Mouse (Mus musculus) left cerebral cortex, postnatal 25 days (tissue): ENCODE measurements around the gene Trpc4ap. TPM values are rescaled to one million over a fixed set of nuclear protein-coding genes. Genes with fewer than 3 reads are reported as not detected.

Experiments
- DNase-seq, 2 experiments: peaks; one replicate each; pipeline ENCODE4 v3.0.0; 2022; ENCODE audit warnings: low spot score in 2 of 2, mixed read lengths in 1 of 2
- intact Hi-C: fragments of 180-260 bp; cut with DNase I; formaldehyde crosslinking; loops from one replicate; pipeline ENCODE4 v1.15.1; 2025
- total RNA-seq, 2 experiments: library from RNA; stranded (reverse); gene quantifications; 2 replicates each; pipeline ENCODE4 v1.2.3; 2021

Trpc4ap gene
- total RNA-seq, 2 experiments from 2014 or later, result 146 to 147 TPM

DNA sequence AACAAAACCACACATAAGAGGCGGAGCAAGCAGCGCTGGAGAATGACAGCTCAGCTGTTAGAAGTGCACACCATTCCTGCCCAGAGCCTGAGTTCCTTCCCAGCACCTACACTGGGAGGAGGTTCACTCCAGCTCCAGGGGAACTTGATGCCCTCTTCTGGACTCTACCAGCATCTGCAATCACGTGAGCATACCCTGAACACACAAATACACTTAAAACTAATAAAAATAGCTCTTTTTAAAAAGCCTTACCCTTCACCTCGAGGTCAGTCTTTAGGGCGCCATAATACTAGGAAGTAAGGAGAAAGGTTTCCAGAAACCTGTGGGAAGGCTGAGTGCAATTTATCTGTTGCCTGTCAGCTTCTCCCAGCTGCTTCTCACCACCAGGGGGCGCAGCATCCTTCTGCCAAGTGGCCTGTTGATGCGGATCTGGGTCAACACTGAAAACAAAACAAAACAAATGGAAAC, 3.9 kb upstream of the Trpc4ap start:
- intact Hi-C loops, result loop anchor here (1.0 to 5.0 kb wide), 2 partner anchors 68 to 116 kb away; no protein-coding TSS in a partner anchor
- DNase-seq, result peak; percentile 71 to 72

DNA sequence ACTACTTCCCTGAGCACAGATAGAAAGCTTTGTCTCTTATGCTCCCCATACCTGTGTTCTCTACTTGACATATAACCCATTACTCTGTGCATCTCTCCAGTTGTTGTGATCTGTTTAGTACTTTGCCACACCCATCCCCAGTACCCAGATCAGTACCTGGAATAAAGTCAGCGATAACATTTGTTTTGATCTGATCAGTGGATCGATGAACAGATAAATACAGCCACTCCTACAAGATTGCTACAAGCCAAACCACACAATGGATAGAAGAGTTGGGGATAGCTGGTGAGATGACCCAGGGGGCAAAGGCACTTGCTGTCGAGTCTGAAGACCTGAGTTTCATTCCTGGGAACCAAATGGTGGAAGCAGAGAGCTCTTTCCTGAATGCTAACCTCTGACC, 3.1 kb upstream of the Trpc4ap start:
- DNase-seq, result no peak
- intact Hi-C loops, result loop anchor here (5.0 kb wide), 1 partner anchor 117 kb away; no protein-coding TSS in a partner anchor

DNA sequence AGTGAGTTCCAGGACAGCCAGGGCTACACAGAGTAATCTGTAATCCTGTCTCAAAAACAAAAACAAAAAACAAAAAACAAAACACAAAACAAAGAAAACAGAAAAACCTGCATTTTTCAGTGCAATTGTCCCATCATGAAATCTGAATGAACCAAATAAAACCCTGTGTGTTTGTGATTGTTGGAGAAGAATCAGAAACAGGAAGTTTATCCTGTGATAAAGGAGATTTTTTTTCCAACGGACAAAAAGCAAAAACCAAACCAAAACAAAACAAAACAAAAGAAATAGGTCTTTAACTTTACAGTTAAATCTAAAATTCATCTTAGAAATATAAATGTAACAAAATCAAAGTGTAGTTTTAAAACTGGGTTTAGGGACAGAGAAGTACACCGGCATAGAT, 2.4 kb upstream of the Trpc4ap start:
- DNase-seq, result no peak
- intact Hi-C loops, result no loop called here

DNA sequence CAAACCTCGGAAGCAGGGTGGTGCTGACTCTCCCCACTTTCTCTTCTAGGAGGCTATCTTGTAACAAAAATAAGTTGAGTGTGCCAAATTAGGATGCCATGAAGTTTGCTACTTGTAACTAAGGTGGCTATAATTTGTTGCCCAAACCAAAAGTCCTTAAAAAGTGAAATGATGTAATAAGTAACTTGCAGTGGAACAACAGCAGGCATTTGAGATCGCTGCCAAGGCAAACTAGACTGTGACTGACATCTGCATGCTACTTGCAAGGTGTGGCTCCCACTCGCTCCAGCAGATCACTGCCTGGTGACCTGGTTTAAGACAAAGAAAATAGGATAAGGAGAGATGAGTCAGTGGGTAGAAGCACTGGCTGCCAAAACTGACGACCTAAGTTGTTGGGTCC, 952 bp upstream of the Trpc4ap start:
- intact Hi-C loops, result no loop called here

DNA sequence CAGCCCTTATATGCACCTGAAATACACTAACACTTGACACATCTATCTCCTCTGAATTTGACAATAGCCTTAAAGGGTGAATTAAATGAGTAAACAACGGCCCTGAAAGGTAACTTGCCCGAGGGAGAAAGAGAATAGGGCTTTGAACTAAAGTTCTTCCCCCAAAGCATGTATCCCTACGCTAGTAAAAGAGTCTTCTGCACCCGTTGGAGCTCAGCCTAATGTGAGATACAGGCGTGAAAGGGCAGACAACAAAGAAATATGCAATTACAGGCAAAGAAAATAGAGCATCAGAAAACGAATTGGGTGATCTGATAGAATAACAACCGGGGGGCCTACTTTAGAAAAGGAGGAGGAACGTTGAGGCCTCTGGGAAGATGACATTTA, 855 bp downstream of the Trpc4ap start:
- intact Hi-C loops, result no loop called here
- DNase-seq, result no peak

More for the DNA sequence above, 952 bp upstream of the Trpc4ap start:
- DNase-seq, result no peak

DNA sequence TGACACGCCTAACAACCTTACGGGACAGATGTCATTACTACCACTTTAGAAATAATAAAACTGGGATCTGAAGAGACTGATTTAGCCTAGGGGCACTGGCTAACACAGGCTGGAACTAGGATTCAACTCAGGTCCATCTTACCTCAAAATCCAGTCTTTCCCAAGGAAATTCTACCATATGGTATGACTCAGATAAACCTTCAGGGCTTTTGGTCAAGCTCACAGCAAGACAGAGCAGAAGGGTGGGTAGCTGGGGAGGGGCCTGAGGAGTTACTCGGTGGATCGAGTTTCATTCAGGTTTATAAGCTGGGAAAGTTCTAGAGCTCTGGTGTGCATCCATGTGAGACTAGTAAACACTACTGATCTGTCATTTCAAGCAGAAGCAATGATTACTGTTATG, 3.0 kb downstream of the Trpc4ap start:
- intact Hi-C loops, result no loop called here
- no peak for DNase-seq

DNA sequence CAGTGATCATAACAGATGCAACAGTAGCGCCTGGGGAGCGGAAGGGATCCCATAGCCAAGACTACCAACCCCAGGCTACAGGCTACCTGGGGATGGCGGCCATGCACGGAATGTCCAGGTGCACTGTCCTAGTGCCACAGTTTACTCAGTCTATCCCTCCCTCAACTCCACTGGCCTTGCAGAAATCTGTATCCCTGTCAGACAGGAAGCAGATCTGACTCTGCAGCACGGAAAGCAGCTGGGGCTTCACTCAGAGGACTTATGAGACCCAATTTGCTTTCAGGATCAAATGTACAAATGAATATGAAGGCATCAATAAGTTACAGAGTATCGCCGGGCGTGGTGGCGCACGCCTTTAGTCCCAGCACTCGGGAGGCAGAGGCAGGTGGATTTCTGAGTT, 4.4 kb downstream of the Trpc4ap start:
- no peak for DNase-seq
- intact Hi-C loops, result no loop called here

DNA sequence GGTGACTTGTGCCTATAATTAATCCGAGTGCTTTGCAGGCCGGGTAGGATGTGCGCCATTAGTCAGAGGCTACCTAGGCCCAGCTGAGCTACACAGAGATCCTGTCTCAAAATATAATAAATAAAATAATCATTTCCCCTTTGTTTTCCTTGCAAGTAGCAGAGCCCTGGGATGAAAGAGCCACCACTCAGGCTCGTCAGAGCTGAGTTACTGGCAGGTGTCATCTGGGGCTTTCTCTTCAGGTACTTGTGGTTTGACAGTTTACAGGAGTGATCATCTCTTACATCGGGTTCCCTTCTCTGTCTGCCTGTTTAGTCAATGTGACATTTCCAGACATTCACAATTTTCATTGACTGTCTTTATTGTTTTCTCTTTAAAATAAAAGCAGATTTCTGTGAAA, 5.6 kb downstream of the Trpc4ap start:
- DNase-seq, result no peak
- intact Hi-C loops, result no loop called here

DNA sequence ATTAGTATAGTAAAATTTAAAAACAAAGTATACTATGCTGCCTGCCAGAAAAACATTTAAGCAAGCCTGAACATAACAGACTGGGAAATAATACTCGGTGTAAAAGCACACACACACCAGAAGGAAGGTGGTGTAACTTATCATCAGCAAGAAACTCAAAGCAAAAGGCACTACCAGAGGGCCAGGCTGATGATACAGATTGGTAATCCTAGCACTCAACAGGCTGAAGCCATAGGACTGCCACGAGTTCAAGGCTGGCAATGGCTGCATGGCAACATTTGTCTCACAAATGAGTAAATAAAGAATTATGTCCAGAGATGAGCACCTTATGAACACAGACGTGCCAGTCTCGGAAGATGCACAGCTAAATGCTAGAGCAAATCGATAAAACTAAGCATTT, 8.4 kb downstream of the Trpc4ap start:
- DNase-seq, result no peak
- intact Hi-C loops, result no loop called here

DNA sequence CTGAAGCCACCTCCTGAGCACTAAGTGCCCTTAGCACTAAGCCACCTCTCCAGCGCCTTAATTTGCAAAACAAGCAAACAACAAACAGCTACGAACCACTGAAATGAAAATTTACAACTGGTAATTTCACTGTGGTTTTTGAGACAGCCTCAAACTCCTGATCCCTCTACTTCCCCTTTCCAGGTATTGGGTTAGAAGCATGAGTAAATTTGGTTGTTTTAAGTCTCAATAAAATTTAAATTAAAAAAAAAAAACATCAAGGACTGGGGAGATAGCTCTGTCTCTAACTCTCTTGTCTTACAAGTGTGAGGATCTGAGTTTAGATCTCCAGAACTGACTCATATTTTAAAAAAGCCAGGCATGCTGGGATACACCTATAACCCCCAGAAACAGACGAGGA, 9.0 kb downstream of the Trpc4ap start:
- intact Hi-C loops, result no loop called here
- no peak for DNase-seq

DNA sequence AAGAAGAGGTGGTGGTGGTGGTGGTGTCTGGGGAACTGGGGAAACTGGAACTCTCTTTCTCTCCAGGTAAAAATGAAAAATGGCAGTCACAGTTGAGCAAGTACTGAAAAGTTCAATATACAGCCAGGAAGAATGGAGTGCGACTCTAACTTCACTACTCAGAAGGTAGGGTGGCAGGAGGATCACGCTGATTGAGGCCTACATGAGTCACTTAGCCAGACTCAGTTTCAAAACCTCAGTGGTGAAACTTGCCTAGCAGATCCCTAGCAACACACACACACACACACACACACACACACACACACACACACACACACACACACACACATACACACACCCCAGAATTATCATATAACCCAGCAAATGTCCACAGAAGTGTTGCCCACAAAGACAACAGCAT, 10.3 kb downstream of the Trpc4ap start:
- intact Hi-C loops, result no loop called here
- no peak for DNase-seq

DNA sequence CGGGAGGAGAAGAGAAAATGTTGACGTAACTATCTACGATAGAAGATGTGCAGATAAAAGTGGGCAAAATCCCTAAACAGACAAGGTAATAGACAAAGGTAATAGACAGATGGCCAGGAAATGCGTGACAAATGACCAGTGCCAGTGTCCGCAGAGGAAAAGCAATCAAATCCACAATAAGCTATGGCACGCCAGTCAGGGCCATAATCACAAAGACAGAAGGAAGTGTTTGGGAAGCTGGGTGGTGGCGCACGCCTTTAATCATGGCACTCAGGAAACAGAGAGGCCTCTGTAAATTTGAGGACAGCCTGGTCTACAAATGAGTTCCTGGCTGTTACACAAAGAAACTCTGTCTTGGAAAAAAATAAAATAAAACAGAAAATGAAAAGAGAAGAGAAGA, 11.0 kb downstream of the Trpc4ap start:
- intact Hi-C loops, result no loop called here
- DNase-seq, result no peak

DNA sequence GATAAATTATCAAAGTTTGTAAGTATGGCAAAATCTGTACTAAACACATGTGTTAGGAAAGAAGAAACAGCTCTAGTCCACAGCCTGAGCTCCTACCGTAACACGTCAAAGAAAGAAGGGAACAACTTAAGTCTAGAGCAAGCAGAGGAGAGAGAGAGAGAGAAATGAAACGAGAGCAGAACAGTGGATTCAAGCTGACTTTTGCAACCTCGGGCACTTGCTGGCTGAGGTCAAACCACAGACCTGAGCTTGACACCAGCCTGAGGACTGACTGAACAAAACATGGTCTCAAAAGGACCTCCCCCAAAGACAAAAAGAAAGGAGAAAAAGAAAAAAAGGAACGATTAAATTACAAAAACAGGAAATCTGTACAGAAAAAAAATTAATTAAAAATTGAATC, 11.6 kb downstream of the Trpc4ap start:
- no peak for DNase-seq
- intact Hi-C loops, result no loop called here

DNA sequence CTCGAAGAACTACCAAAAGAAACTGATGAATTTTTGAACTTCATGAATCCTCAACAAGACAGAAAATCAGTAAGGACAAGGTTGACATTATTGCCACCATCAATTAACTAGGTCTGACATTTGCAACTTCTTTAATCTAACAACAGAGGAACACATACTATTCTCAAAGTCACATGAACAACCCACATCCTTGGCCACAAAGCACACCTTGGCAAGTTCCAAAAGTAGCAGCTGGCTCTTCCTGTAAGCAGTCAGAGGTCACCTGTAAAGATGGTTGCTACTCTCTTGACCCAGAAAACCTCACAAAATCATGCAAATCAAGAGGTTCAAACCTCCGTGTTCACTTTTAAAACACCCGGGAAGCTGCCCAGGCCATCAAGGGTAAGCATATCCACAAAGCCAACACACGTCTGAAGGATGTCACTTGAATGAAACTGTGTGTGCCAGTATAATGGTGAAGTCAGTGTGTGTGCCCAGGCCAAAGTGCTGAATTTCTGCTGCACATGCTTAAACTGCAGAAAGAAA, 12.5 kb downstream of the Trpc4ap start:
- intact Hi-C loops, result no loop called here

DNA sequence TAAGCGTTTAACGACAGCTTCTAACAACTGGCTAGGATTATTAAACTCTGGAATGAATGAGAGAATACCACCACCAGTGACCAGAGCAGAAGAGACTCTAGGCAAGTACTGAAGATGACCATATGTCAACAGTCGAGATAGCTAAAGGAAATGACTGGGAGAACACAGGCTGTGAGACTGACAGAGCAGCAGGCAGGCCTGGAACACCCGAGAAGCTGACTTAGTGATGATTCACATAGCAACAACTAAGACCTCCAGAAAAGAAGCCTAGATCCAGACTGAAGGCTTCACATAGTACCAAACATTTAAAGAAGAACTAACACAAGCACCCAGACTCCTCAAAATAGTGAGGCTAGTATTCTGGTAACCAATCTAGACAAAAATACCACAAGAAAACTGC, 17.1 kb downstream of the Trpc4ap start:
- intact Hi-C loops, result no loop called here

More for the DNA sequence above, 12.5 kb downstream of the Trpc4ap start:
- DNase-seq, result no peak

DNA sequence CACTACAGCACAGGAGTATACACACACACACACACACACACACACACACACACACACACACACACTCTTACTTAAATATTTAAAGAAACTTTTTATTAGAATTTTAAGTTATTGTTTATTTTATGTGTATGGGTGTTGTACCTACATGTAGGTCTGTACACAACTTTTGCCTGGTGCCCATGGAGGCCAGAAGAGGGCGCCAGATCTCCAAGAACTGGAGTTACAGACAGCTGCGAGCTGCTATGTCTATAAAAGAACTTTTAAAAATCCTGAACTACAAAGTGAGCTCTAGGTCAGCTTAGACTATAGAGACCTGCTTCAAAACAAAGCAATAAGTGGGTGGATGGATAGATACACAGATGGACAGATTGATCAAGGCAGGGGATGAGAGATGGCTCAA, 18.6 kb downstream of the Trpc4ap start:
- DNase-seq, result peak in 1 of 2 experiments; percentile 45
- intact Hi-C loops, result no loop called here

More for the DNA sequence above, 17.1 kb downstream of the Trpc4ap start:
- peak in 1 of 2 experiments; percentile 42 for DNase-seq

DNA sequence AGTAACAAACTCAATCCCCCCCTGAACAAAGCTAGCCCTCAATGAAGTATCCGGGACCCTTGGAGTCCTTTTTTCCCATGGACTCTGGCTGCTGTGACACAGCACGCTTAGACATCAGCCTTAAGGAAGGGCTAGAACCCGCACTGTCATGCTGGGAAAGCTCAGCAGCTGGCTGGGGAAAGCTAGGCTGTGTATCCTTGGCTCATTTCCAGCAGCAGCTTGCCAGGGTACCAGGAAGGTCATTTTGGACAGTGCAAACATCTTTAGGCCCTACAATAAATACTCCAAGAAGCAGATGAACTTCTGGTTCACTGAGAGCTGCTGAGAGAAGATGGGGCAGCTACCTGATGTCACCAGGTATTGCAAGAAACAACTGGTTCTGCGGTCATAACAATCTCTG, 20.9 kb downstream of the Trpc4ap start:
- intact Hi-C loops, result no loop called here
- DNase-seq, result no peak

DNA sequence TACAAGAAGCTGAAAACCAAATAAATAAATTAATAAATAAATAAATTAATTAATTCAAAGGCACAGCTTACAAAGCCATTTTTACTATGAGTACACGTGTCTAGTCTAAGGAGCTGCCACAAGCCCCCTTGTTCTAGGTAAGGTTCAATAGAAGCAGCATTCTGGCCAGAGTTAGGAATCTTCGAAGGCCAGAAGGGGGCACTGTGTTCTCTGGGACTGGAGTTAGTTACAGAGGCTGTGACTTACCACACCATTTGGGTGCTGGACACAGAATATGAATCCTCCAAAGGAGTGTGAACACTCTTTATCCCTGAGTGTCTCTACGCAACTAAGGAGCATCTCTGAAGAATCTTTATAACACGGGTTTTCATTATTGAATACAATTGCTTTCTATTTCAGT, 23.7 kb downstream of the Trpc4ap start:
- no peak for DNase-seq
- intact Hi-C loops, result no loop called here

DNA sequence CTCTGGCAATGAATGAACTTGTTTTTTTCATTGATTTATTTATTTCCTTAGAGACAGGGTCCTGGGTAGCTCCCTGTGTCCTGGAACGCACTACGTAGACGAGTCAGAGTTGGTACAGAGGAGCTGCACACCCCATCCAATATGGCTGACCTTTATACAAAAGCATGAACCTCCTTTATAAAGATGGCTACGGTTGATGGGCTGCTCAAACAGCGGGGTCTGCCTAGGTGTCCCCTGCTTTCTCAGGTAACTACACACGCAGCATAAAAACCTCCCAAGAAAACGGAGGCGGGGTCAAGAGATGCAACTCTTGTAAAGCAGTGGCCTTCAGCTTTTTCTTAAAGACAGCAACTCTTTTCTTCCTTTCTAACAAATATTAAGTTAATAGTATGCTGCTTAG, 24.3 kb downstream of the Trpc4ap start:
- intact Hi-C loops, result no loop called here
- no peak for DNase-seq

DNA sequence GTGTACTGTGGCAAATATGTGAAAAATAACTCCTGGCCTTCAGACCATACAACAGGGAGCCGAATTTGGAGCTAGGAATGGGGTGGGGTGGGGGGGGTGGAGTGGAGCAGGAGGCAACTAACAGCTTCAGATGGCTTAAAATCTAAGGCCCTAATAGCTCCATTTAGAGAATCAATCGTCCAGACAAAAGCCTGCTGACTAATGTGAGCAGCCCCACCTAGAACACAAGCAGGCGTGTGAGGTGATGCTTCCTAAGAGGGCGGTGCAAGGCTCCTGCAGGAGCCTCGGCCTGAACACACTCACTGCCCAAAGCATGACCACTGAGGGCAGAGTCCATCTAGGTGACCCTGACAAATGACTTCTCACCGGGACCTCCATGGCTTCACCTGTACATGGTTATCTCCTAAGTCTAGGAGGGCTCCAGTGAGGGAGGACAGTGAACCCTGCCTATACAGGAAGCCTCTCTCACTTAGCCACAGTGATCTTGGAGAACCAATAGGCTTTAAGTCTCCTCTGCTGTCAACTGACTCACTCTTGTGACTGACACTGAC, 28.2 kb downstream of the Trpc4ap start:
- DNase-seq, result no peak
- intact Hi-C loops, result loop anchor here (2.0 kb wide), 1 partner anchor 101 kb away; no protein-coding TSS in a partner anchor

DNA sequence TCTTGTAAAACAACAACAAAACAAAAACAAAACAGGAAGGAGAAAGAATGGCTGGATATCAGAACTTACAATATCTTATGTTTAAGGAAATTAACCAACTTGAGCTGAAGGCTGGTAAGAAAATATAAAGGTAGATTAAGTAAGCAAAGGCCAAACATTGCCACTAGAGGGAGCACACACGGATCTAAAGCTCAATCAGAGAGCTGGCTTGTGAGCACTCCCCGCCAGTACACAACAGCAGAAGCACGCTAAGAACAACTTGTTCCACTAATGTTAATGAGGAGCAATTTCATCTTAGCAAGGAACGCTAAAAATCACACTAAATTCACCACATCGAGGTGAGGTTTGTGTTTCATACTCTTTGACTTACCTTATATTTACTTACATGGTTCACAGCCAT, 29.1 kb downstream of the Trpc4ap start:
- peak; percentile 50 to 80 for DNase-seq
- intact Hi-C loops, result loop anchor here (2.0 kb wide), 1 partner anchor 102 kb away; no protein-coding TSS in a partner anchor

DNA sequence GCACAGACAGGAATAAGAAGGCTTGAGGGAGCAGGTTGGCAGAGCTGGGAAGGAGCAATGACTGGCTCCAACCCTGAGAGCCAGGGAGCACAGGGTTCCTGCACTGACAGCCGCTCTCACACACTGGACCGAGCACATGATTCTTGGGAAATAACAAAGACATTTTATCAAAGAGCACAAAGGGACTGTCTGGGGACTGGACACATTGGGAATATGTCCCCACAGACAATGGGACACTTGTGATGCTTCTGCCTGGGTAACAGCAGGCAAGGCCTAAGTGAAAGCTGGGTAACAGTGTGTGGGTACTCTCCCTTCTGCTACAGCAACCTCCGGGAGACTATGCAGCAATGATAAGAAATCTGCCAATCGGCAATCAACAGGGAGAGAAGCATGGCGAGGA, 29.8 kb downstream of the Trpc4ap start:
- DNase-seq, result peak in 1 of 2 experiments; percentile 18
- intact Hi-C loops, result loop anchor here (2.0 kb wide), 1 partner anchor 102 kb away; no protein-coding TSS in a partner anchor
